Mouse (Mus musculus) bone marrow macrophage, adult 2 months (primary cell): ENCODE results near the gene Cd63. TPM values are rescaled to one million over a fixed set of nuclear protein-coding genes. Genes with fewer than 3 reads are reported as not detected.
A peak's percentile ranks its signal among the peaks of the same experiment; 100 is the strongest.

Experiments used
- H3K27ac ChIP-seq: 2 replicates; pipeline ENCODE4 v1.5.1; 2012; ENCODE audit warnings: low read depth, low read length; ENCODE audit not compliant: insufficient read depth
- H3K4me1 ChIP-seq: 2 replicates; pipeline ENCODE4 v1.6.1; 2012; ENCODE audit warnings: low read length; ENCODE audit not compliant: control insufficient read depth, insufficient read depth
- H3K4me3 ChIP-seq: 2 replicates; pipeline ENCODE4 v1.5.1; 2012; ENCODE audit warnings: mild to moderate bottlenecking, low read length, moderate library complexity; ENCODE audit not compliant: insufficient read depth
- CTCF ChIP-seq: IDR thresholded peaks from 2 replicates; pipeline ENCODE4 v1.5.1; 2012; ENCODE audit warnings: low read depth, mild to moderate bottlenecking, low read length, moderate library complexity
- POLR2A ChIP-seq: IDR thresholded peaks from 2 replicates; pipeline ENCODE4 v1.6.1; 2012; ENCODE audit warnings: mild to moderate bottlenecking, low read depth, low read length, borderline replicate concordance
- polyA plus RNA-seq: library from polyadenylated mRNA; stranded (reverse); fragments of >200 nt; gene quantifications from 2 replicates; pipeline ENCODE4 v1.2.4, GENCODE M21; 2012; ENCODE audit not compliant: missing spikeins, insufficient read depth, insufficient read length

Gene Cd63
- polyA plus RNA-seq, 1 experiment, result 751 TPM

- Histone ChIP-seq H3K4me3 (no peak overlapping the region), H3K27ac (no peak overlapping the region), H3K4me1 (peaks cover 13% of the 10 kb centered on the region)
- TF ChIP-seq CTCF (no peak), POLR2A (no peak)
These were observed 14.8 kb downstream of the Cd63 start for GRCm38 (mm10) chr10:128915550-128915949.

- no peak overlapping the region for H3K4me3 ChIP-seq
- no peak for TF ChIP-seq CTCF
- TF ChIP-seq POLR2A, result no peak
- no peak overlapping the region for H3K27ac ChIP-seq
- H3K4me1 ChIP-seq, result peaks cover 10% of the 10 kb centered on the region
These were observed 15.9 kb downstream of the Cd63 start for GRCm38 (mm10) chr10:128916665-128917064.

GRCm38 (mm10) chr10:128917400-128917799, 16.6 kb downstream of the Cd63 start:
- TF ChIP-seq CTCF (no peak), POLR2A (no peak)
- H3K27ac ChIP-seq, result no peak overlapping the region
- H3K4me1 ChIP-seq, result peaks cover 13% of the 10 kb centered on the region
- H3K4me3 ChIP-seq, result no peak overlapping the region

GRCm38 (mm10) chr10:128918246-128918645, 17.5 kb downstream of the Cd63 start:
- no peak for TF ChIP-seq POLR2A
- no peak for TF ChIP-seq CTCF
- Histone ChIP-seq H3K4me3 (no peak overlapping the region), H3K4me1 (peaks cover 13% of the 10 kb centered on the region), H3K27ac (no peak overlapping the region)

- Histone ChIP-seq H3K27ac (0 out of 2 replicates have a peak overlapping the region, but pooled peaks have one; percentile 6), H3K4me3 (no peak overlapping the region), H3K4me1 (peaks cover 15% of the 10 kb centered on the region)
- TF ChIP-seq CTCF (no peak), POLR2A (no peak)
These were observed 18.4 kb downstream of the Cd63 start for GRCm38 (mm10) chr10:128919203-128919631.

GRCm38 (mm10) chr10:128919966-128920365, 19.2 kb downstream of the Cd63 start:
- Histone ChIP-seq H3K4me1 (peaks cover 17% of the 10 kb centered on the region), H3K27ac (no peak overlapping the region), H3K4me3 (no peak overlapping the region)
- no peak for TF ChIP-seq POLR2A
- no peak for TF ChIP-seq CTCF

- Histone ChIP-seq H3K4me1 (peaks cover 17% of the 10 kb centered on the region), H3K4me3 (no peak overlapping the region), H3K27ac (no peak overlapping the region)
- TF ChIP-seq CTCF (no peak), POLR2A (no peak)
These were observed 20.0 kb downstream of the Cd63 start for GRCm38 (mm10) chr10:128920736-128921161.

- Histone ChIP-seq H3K27ac (no peak overlapping the region), H3K4me1 (peaks cover 17% of the 10 kb centered on the region), H3K4me3 (no peak overlapping the region)
- no peak for TF ChIP-seq POLR2A
- TF ChIP-seq CTCF, result no peak
These were observed 20.5 kb downstream of the Cd63 start for GRCm38 (mm10) chr10:128921251-128921650.

GRCm38 (mm10) chr10:128921883-128922821, 21.4 kb downstream of the Cd63 start:
- TF ChIP-seq CTCF (no peak), POLR2A (no peak)
- peak overlapping the region; percentile 51 for H3K4me3 ChIP-seq
- peak overlapping the region; percentile 8; the same call in 1 of the 2 replicates for H3K27ac ChIP-seq
- peaks cover 17% of the 10 kb centered on the region for H3K4me1 ChIP-seq

- peak within 1 kb of the TSS; percentile 96 for H3K27ac ChIP-seq
- TF ChIP-seq CTCF, result no peak
- no peak for TF ChIP-seq POLR2A
- H3K4me1 ChIP-seq, result peaks cover 17% of the 10 kb centered on the region
- H3K4me3 ChIP-seq, result peak within 1 kb of the TSS; percentile 88
These were observed 21.9 kb downstream of the Cd63 start, which contains the start of gene Rdh5 for GRCm38 (mm10) chr10:128922822-128923012. TSS of gene Rdh5 (minus strand) at chr10:128922888.

- TF ChIP-seq CTCF, result peak; percentile 22; the same call in 1 of the 2 replicates
- peak; percentile 3; the same call in 1 of the 2 replicates for TF ChIP-seq POLR2A
These were observed 22.4 kb downstream of the Cd63 start for GRCm38 (mm10) chr10:128923013-128923691.

More at GRCm38 (mm10) chr10:128923013-128923691, 22.4 kb downstream of the Cd63 start:
- H3K4me3 ChIP-seq, result peak overlapping the region; percentile 88
- H3K27ac ChIP-seq, result peak overlapping the region; percentile 96
- H3K4me1 ChIP-seq, result peaks cover 17% of the 10 kb centered on the region
